Mouse (Mus musculus): ENCODE data around the gene Phyh.

GRCm38 (mm10) chr2:4983987-4984386 lies 65.2 kb downstream of the Phyh start:
- TF ChIP-seq CTCF (conservative IDR thresholded peaks at IDR 0.05; ENCODE audit: insufficient read depth, insufficient read length, low read depth, low read length) (no peak), POLR2A (IDR thresholded peaks at IDR 0.05; ENCODE audit: low read depth, low read length) (no peak)

Data from kidney, adult 2 months (tissue).